Mouse (Mus musculus) layer of hippocampus, postnatal 36 days (tissue): ENCODE measurements around the gene Lyst. TPM values are rescaled to one million over a fixed set of nuclear protein-coding genes. Genes with fewer than 3 reads are reported as not detected.
"Not testable (repeated sequence)": the region's sequence is repeated elsewhere in the genome, so short reads cannot be mapped to it uniquely, and the experiment has no call there.

ENCODE experiments used
- DNase-seq, 2 experiments: peaks; one replicate each; pipeline ENCODE4 v3.0.0; 2022
- total RNA-seq, 2 experiments: library from RNA; stranded (reverse); gene quantifications; 2 replicates each; pipeline ENCODE4 v1.2.3; 2021

The Lyst gene
- total RNA-seq: 100 to 1,000 TPM in 1 of 2 experiments, 10 to 100 TPM in 1; 88.7 to 114 TPM

DNA sequence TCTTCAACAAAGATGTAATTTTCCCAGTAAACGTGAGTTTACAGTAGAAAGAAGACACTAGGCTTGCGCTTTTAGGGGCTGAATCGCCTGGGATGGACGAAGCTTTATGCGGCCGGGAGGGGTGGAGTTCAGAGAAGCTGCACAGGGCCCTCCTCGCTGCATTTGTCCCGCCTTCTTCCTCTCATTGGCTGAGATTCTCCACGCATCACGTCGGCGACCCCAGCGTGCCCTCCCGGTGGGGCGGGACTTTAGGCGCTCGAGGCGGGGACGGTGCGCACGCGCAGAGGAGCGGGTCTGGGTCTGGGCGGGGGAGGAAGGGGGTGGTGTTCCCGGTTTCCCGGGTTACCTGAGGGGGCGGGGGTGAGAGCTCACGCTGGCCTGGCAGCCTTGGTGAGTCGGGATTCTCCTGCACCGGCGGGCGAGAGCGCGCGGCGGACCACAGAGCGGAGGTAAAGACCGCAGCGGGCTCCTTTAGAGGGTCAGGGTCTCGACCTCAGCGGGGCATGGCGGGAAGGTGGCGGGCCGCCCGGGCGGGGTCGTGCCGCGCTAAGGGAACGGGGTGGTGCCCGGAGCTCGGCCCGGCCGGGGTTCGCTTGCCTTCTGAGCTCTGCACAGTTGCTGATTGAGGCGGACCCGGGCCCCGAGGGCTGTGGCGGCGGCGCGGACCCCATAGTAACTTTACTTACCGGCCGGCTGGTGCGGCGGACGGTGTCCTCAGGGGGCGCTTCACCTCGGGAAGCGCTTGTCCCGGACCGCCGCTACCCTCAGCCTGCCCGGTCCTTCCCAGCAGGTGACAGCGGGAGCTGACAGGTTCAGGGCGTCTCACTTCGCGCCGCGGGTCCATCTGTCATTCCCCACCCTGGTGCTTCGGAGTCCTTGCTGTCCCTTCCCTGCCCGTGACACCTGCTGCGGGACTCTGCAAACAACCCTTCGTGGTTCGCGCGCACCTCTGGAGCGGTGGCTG, at the start of gene Lyst:
Gene Lyst (plus strand): TSS at position 350 of the 964 bp plus-strand sequence.
- DNase-seq: peak; percentile 98 to 99

DNA sequence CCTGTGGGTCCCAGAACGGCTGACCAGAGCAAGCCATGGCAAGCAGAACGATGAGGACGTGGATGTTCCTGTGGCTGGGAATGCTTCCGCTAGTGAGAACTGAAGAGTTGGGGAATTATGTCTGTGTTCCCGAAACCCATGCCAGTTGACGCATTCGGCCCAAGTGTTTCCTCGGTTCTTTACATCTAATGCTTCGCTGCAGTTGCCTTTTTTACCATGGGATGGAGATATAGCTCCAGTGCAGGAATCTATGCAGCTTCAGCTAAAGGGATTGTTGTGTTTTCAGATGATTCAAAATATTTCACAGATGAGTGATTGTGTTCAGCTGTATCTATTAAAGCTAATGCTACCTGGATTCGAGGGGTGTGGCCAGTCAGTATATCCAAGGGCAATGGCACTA, 47.1 kb upstream of the Lyst start:
- DNase-seq: not testable (repeated sequence)

DNA sequence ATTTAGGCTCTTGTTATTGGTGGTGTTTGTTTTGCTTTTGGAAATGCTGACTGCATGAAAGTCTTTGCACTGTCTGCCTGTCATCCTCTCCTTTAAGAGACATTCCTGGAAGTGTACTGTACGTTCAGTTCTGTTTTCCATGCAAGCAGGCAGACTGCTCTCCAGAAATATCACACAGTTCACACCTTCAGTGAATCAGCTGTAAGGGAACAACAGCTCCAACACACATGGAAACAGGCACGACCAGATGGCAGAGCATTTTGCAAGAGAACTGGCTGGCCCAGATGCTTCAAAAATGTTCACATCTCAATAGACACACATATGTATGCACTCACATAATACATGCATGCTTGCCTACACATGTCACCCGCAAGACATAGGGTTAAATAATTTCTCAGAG, 43.4 kb upstream of the Lyst start:
- peak; percentile 72 to 74 for DNase-seq

DNA sequence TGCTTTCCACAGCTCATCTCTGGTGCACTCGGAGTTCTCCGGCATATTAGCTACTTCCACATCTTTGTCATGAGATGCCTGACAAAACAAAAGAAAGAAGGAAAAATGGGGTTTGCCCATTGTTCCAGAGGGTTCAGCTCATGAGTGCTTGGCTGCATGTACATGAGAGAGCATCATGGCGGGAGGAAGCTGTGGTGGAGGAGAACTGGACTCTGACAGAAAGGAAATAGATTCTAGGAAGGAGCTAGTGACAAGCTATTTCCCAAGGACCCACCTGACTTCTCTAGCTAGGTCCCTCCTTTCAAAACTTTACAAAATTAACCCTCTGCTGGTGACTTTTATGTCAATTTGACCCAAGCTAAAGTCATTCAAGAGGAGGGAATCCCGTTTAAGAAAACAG, 42.3 kb upstream of the Lyst start:
- no peak for DNase-seq

- DNase-seq: no peak
Measured at GRCm38 (mm10) chr13:13548431-13549190, 41.6 kb upstream of the Lyst start.

DNA sequence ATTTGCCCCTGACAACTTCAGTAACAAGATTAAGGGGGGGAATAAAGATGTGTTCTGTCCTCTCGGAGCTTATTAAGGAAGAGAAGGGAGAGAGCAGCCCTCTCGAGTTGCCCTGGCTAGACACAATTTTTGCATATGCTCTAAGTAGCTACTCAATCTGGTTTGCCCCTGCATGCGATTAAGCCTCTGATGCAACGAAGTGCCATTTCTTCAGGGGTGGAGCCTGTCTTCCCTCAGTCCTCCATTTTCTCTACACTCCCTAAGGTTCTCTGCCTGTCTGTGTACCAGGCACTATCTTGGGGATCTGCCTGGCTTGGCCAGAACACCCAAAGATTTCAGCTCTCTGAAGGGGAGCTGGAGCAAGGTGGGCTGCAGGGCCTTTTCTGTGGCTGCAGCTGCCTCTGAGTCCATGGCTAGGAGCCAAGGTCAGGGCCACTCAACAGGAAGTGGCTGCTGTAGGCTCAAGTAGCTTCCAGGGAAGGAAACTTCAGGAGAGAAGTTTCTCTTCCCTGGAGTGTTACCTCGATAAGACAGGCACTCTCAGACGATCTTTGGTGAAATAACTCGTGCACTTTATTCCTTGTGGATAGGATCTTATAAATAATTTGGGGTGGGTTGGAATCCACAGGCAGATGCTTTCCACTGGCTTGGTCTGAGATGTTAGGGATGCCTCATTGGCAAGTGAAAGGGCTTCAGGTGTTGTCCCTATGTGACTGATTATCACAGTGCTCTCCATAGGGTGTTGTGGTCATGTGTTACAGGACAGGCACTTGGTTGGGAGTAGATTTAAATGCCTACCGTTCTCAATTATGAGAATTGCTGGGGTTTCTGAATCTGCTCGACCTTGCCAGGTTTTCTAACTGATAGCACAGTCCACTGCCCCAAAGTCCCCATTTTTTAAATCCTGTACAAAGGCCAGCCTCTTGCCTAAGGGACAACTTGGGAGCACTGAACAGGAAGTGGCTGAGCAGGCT, 40.2 kb upstream of the Lyst start:
- no peak for DNase-seq

DNA sequence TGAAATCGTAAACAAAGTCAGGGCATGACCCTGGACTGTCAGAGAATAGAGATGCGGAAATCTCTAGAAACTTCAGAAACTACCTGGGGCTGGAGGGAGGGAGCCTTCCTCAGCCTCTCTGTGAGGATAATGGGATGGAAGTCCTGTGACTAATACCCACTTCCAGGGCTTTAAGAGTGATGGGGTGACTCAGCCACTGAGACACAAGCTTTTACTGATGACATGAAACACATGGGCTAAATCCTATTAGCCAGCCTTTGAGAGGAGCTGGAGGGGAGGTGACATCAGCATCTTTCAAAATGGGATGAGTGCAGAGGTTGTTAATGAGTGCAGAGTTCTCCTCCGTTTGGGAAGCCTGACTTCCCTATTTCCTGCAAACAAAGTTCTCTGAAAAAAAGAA, 38.2 kb upstream of the Lyst start:
- no peak for DNase-seq

- no peak for DNase-seq
Measured at GRCm38 (mm10) chr13:13553660-13554059, 36.5 kb upstream of the Lyst start.

DNA sequence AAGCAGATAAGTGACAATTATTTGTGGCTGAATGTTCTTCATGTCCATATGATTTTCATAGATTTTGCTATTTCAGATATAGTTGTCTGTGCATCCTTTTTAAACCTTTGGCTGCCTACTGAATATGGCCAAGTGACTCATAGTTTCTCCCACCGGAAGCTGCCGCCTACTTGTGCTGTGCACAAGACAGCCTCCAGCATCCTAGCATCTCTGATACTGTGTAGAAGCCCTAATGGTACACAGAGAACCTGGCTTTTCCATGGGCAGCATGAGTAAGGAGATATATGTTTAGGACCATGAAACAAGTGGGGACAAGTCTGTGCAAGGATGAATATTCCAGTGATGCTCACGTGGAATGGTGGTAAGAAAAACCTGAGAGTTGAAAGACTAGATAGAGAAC, 35.0 kb upstream of the Lyst start:
- no peak for DNase-seq

GRCm38 (mm10) chr13:13557001-13557743, 33.0 kb upstream of the Lyst start:
- DNase-seq: no peak

- DNase-seq: no peak
Measured at GRCm38 (mm10) chr13:13558251-13558650, 31.9 kb upstream of the Lyst start.

DNA sequence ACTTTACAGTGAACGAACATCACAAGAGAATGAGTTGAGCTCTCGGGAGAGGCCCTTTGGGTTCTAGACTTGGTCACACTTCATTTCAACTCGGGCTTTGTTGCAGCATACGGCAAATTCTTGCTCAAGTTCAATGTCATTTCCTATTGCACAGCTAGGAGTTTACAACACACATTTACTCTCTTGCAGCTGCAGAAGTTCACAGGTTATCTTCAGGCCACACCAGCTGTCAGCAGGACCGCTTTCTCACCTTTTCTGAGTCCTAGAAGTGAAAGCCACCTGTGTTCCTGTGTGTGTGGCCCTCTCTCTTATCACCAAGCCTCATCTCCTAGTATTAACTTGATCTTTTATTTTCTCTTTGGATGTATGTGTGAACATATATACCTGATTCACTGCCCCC, 31.3 kb upstream of the Lyst start:
- no peak for DNase-seq

DNA sequence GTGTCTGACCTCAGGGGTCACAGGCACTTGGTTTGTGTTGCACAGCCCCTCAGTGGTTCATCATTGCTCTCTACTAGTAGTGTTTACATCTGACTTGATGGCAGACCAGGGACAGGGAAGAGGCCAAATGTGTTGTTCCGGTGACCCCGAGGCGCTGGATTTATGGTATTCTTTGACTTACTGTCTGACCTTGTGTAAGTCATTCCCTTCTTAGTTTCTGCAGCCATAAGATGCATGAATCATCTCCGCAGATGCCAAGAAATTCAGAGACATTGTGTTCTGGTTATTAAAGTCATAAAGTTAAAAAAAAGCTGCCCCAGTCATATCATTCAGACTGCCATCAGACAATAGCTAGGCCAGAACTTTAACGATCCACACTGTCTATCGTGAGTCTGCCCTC, 27.6 kb upstream of the Lyst start:
- no peak for DNase-seq

- no peak for DNase-seq
Measured at GRCm38 (mm10) chr13:13564116-13564515, 26.1 kb upstream of the Lyst start.

DNA sequence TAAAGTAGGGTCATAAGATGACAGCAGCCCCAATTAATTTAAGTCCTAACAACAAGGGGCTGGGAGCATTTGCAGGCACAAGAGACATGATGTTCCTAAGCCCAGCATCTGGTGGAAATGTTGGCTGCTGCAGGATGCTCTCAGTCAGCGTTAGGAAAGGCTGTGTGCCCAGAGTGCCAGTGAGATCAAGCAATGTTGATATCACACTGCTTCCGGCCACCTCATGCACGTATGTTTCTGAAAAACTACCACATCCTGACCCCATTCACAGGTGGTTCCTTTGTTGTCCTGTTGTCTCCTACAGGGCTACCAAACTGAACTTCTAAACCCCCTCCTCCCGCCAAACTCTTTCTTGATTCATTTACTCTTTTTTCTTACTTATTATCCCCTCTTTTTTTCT, 25.7 kb upstream of the Lyst start:
- DNase-seq: no peak

DNA sequence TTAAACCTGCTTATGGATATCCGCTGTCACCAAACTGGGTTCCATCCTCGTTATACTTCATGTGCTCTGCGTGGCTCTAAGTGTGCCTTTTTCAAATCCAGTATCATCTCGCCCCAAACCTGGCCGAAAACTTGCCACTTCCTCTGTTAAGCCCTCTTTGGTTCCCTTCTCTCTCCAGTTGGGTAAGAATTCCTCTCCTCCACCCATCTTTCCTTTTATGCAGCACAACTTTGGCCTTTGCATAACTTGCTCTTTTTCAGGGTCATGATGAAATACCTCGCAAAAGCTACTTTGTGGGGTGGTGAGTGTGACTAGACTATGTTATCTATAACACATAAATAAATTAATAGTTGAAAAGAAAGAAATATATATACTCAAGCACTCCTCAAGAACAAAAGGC, 22.6 kb upstream of the Lyst start:
- DNase-seq: no peak

- no peak for DNase-seq
Measured at GRCm38 (mm10) chr13:13568824-13569223, 21.4 kb upstream of the Lyst start.

- no peak for DNase-seq
Measured at GRCm38 (mm10) chr13:13569603-13570002, 20.6 kb upstream of the Lyst start.

DNA sequence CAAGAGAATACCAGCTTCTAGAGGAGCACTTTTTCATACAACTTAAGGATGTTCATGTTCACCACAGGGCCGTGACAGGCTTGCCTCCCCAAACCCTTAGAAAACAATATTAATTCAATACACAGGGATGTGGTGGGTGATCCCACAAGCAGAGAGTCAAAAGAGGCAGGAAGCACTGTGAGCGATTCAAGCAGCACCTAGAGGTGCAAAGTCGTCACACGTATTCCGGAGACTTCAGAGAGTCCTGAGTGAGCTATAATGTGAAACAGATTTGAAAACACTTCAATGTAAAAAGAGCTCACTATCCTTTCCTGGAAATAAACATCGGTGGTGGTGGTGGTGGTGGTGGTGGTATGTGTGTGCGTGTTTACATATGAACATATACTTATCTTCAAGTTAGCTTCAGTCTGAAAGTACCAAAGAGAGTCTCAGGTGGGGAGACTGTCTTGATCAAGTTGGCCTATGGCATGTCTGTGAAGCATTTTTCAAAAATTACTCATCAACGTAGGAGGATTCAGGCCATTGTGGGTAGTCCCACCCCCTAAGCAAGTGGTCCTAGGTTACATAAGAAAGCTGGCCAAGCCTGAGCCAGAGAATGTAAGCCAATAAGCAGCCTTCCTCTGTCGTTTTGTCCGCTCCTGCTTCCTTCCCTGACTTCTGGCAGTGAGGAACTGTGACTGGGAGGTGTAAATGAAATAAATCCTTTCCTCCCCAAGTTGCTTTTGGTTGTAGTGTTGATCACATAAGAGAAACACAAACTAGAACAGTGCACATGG, 17.9 kb upstream of the Lyst start:
- no peak for DNase-seq

DNA sequence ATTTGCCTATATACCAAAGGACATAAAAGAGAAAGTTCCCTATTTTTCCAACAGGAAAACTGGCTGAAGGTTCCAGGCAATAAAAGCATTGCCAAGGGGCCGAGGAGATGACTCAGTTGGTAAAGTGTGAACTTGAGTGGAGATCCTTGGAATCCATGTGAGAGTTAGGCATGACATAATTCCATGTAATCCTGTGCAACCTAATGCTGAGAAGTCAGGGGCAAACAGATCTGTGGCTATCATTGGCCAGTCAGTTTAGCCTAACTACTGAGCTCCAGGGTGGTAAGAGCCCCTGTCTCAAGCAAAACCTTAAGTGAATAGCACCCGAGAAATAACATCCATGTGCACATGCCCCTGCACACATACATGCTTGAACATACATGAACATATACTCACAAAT, 17.3 kb upstream of the Lyst start:
- no peak for DNase-seq
